Mouse (Mus musculus): ENCODE data around the gene Cnot1.
A peak's percentile ranks its signal among the peaks of the same experiment; 100 is the strongest.

Cnot1 gene

GRCm38 (mm10) chr8:95741732-95742131, 65.5 kb downstream of the Cnot1 start:
- no peak for DNase-seq (ENCODE audit: low read depth, low spot score)

DNA sequence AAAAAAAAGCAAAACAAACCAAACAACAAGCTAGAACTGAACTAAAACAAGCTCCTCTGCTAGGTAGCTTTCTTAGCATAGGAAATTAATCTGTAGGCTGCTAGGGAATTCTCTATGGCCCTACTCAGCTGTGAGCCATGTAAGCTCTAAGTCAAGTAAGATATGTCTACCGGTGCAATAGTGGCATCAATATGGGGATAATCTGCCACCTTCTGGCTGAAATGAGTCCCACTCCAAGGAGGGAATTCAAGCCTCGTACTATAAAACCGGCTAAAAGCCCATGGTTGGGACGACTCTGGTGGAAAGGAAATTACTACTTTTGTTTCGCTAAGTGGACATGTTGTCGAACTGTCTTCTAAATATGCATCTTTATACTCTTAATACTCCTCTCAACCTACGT, 68.7 kb downstream of the Cnot1 start:
- no peak for DNase-seq (ENCODE audit: low read depth, low spot score)

- DNase-seq (ENCODE audit: low read depth, low spot score): no peak
These were observed 79.6 kb downstream of the Cnot1 start for GRCm38 (mm10) chr8:95727625-95728024.

DNA sequence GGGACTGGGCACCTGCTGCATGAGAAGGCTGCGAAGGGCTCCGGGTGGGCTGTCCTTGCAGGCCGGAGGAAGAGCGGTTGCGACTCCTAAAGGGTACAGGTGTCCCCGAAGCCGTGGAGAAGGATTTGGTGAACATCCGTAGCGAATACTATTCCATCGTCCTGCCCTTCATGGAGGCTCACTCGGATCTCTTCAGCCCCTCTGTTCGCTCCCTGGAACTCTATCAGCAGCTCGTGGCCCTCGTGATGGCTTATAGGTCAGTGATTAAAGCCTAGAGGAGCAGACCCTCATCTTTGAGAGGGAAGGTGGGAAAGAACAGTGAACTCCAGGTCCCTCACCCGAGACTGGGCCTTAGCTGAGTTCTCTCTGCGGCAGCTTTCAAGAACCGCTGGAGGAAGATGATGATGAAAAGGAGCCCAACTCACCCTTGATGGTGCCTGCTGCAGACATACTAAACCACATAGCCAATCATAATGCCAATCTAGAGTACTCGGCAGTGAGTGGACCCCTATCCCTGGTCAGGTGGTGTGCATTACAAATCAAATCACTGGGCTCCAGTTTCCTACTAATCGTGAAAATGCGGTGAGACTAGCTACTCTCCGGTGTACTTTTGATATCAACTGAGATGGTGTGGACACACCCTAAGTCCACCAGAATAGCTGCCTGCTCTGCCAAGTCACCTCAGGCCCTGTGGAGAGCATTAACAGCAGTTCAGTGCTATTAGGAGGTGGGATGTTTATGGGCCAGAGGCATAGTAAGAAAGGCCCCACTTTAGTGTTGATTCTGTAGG, 90.5 kb downstream of the Cnot1 start:
- DNase-seq (ENCODE audit: low read depth, low spot score): no peak

DNA sequence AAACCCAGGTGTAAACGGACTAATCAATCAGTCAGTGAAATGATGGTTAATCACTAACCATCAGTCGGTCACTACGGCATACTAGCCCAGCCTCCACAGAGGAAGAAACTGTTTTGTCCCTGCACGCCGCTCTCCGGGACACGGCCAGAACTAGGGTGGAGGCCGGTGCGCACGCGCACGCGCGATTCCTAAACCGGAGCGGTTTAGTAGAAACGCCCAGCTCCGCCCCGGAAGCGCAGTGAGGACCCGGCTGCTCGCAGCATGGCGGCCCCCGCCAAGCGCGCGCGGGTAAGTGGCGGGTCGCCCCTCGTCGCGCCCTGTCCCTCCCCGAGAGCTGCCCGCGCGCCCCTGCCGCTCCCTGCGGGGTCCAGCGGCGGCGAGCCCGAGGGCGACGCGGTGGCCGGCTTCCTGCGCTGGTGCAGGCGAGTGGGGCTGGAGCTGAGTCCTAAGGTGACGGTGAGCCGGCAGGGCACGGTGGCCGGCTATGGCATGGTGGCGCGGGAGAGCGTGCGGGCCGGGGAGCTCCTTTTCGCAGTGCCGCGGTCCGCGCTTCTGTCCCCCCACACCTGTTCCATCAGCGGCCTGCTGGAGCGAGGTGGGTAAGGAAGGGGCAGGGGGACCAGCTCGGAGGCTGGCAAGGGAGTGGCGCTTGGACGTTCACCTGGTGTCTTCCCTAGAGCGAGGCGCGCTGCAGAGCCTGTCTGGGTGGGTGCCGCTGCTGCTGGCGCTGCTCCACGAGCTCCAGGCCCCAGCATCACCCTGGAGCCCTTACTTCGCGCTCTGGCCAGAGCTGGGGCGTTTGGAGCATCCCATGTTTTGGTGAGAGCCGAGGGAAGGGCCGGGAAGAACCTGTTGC, 91.4 kb downstream of the Cnot1 start, which contains the start of gene Setd6:
Gene Setd6, plus strand, starts transcription at position 206 of the 856 bp plus-strand sequence.
- DNase-seq (ENCODE audit: low read depth, low spot score): peak; percentile 90

DNA sequence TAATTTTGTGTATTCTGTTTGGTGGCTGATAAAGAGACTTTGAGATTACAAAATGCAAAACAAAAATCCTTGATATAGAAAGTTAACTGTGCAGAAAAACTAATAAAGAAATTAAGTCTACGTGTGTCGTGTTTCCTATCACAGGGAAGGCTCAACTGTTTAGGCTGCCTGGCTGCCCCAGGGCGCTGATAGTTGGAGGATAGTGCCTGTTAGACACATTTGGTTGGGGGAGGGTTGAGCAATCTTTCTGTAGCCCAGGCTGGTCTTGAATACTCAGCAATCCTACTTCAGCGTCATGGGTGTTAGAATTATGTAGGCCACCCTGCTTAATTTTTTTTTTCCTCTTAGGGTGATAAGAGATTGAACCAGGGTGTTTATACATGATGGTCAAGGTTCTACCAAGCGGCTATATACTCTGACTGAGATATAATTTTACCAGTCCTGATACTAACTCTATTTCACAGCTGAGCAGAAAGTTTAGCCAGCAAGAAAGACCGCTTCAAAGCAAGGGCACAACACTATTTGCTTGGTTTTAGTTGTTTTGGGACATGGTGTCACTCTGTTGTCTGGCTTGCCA, 92.3 kb downstream of the Cnot1 start:
- DNase-seq (ENCODE audit: low read depth, low spot score): no peak

GRCm38 (mm10) chr8:95714367-95714766, 92.9 kb downstream of the Cnot1 start:
- no peak for DNase-seq (ENCODE audit: low read depth, low spot score)

DNA sequence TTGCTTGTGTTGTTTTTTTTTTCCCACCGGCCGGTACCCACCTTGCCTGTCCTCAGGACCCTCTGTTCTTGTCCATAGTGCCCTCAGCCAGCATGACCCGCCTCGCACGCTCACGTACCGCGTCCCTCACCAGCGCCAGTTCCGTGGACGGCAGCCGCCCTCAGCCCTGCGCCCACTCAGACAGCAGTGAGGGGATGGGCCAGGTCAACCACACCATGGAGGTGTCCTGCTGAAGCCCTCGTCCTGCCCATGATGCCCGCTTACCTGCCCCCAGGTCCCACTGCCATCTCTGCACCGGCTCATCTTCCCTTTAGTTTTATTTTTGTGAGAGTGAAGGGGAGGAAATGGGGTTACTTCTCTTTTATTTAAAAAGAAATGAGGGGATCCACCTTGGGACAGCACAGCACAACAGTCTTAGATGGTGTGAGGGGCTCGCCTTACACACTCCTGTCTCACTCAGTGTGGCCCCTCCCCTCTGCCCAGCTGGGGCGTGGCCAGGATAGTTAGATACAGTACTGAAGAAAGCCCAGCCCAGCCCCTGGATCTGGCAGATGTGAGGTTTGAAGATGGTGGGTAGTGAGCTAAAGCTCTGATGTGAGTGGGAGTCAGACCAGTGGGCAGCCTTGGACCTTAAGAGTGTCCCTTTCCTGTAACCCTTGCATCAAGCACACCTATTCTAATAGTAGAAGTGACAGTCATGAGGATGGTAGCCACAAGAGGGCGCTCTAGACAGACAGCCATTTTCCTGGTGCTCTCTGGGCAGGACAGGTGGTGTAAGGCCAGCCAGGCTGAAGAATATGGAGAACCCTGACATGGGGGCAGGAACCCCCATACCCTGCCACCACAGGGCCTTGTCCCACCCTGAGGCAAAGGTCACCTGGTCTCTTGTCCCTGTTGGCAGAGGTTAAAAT, 93.9 kb downstream of the Cnot1 start:
- peak; percentile 76 for DNase-seq (ENCODE audit: low read depth, low spot score)

- no peak for DNase-seq (ENCODE audit: low read depth, low spot score)
These were observed 94.9 kb downstream of the Cnot1 start for GRCm38 (mm10) chr8:95712395-95712794.

GRCm38 (mm10) chr8:95711029-95711428, 96.2 kb downstream of the Cnot1 start:
- no peak for DNase-seq (ENCODE audit: low read depth, low spot score)

DNA sequence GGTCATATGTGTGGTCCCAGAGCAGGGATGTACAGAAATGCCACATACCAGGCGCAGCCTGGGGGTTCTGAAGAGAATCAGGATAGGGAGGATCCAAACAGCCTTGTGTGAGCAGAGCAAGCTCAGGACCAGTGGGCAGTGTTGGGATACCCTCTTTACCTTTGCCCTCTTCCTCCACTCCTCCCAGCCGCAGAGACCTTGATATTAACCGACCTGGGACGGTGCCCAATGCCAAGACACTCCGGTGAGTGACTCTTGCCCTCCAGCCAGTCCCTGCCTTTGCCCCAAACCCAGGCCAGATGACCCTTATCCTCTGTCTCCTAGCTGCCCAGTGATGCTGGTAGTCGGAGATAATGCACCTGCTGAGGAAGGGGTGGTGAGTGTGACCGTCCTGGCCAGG, 97.7 kb downstream of the Cnot1 start:
- no peak for DNase-seq (ENCODE audit: low read depth, low spot score)

DNA sequence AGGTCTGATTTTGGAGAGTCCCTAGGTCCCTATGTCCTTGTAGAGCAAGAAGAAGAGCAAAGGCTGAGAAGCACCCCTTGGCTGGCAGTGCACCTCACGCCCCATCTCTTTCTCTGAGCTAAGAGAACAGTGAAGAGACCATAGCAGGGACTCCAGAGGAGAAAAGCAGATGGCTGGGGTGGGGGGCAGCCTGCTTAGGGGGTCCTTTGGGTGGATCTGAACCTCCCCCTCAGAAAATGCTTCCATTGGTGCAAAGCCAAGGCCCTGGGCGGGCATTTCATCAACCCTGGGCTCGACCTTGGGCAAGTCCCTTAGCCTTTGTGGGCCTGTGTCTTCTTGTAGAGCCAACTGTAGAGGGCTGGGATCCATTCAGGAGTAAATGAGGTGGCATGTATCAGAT, 102.7 kb downstream of the Cnot1 start:
- DNase-seq (ENCODE audit: low read depth, low spot score): no peak

- peak; percentile 55 for DNase-seq (ENCODE audit: low read depth, low spot score)
These were observed 103.6 kb downstream of the Cnot1 start for GRCm38 (mm10) chr8:95703461-95704260.

- peak; percentile 91 for DNase-seq (ENCODE audit: low read depth, low spot score)
These were observed 104.5 kb downstream of the Cnot1 start for GRCm38 (mm10) chr8:95702480-95703446.

- no peak for DNase-seq (ENCODE audit: low read depth, low spot score)
These were observed 105.5 kb downstream of the Cnot1 start for GRCm38 (mm10) chr8:95701809-95702208.

GRCm38 (mm10) chr8:95700282-95700681, 107.0 kb downstream of the Cnot1 start:
- DNase-seq (ENCODE audit: low read depth, low spot score): peak; percentile 48

- DNase-seq (ENCODE audit: low read depth, low spot score): no peak
These were observed 109.1 kb downstream of the Cnot1 start for GRCm38 (mm10) chr8:95698179-95698578.

DNA sequence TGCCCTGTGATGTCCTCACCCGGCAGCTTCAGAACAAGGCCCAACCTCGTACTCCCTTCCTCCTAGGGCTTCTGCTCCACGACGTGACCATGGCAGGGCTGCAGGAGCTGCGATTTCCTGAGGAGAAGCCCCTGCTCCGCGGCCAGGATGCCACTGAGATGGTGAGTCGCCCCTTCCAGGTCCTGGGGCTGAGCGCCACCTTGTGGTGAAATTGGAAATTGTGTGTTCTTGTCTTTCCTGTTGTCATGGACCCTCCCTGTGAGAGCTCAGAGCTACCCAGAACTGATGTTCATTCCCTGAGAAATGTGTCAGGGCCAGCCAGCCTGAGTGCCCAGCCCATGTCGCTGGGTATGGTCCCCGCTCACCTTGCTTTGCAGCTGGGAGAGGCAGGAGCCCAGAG, 110.1 kb downstream of the Cnot1 start:
- DNase-seq (ENCODE audit: low read depth, low spot score): peak; percentile 93

DNA sequence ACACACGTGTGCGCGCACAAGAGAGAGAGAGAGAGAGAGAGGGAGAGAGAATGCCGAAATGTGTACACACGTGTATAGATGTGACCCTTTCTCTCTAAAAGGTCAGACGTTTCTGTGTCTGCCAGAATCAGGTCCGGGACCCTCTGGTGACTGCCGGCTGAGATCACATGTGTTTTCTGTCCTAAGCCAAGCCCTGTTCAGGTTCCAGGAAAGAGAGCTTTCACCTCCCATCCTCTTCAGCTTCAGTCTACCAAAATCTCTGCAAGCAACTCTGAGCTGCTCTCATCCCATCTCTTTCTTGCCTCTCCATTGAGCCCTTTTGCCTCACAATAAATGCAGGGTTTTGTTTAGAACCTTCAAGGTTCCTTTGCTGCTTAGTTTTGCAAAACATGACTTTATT, 110.6 kb downstream of the Cnot1 start:
- no peak for DNase-seq (ENCODE audit: low read depth, low spot score)

Measured in mesoderm, embryonic 11.5 days (tissue).